Mouse (Mus musculus) heart, adult 8-10 months (tissue): ENCODE data around the gene Prmt9. TPM values are rescaled to one million over a fixed set of nuclear protein-coding genes. Genes with fewer than 3 reads are reported as not detected.

Experiments used
- DNase-seq: peaks from one replicate; pipeline ENCODE4 v3.0.0; 2022; ENCODE audit warnings: low spot score
- total RNA-seq, 4 experiments: library from RNA; stranded (reverse); gene quantifications; 2 replicates each; pipeline ENCODE4 v1.2.4; 2022

Prmt9 gene
- total RNA-seq, 4 experiments from 2014 or later, result 10.3 to 11.9 (median 11.1) TPM

- no peak for DNase-seq
Measured at GRCm38 (mm10) chr8:77534358-77534992, 14.7 kb upstream of the Prmt9 start.

GRCm38 (mm10) chr8:77535026-77535595 is 14.1 kb upstream of the Prmt9 start:
- no peak for DNase-seq

- DNase-seq, result no peak
Measured at GRCm38 (mm10) chr8:77536821-77537220, 12.4 kb upstream of the Prmt9 start.

- DNase-seq, result no peak
Measured at GRCm38 (mm10) chr8:77538256-77538655, 10.9 kb upstream of the Prmt9 start.

GRCm38 (mm10) chr8:77543152-77543777 is 5.9 kb upstream of the Prmt9 start:
- DNase-seq, result no peak

- DNase-seq, result no peak
Measured at GRCm38 (mm10) chr8:77544428-77544827, 4.8 kb upstream of the Prmt9 start.

GRCm38 (mm10) chr8:77545616-77546015 is 3.6 kb upstream of the Prmt9 start:
- no peak for DNase-seq

- DNase-seq, result peak; percentile 44
Measured at GRCm38 (mm10) chr8:77549881-77550580, 834 bp downstream of the Prmt9 start.

- no peak for DNase-seq
Measured at GRCm38 (mm10) chr8:77552491-77552890, 3.3 kb downstream of the Prmt9 start.

- DNase-seq, result no peak
Measured at GRCm38 (mm10) chr8:77561441-77561840, 12.2 kb downstream of the Prmt9 start.

GRCm38 (mm10) chr8:77574229-77574628 is 25.0 kb downstream of the Prmt9 start:
- DNase-seq, result no peak

- DNase-seq, result no peak
Measured at GRCm38 (mm10) chr8:77577674-77578073, 28.5 kb downstream of the Prmt9 start.

- DNase-seq, result no peak
Measured at GRCm38 (mm10) chr8:77584174-77584573, 35.0 kb downstream of the Prmt9 start.

- no peak for DNase-seq
Measured at GRCm38 (mm10) chr8:77609621-77610020, 60.4 kb downstream of the Prmt9 start.

- peak; percentile 99 for DNase-seq
Measured at GRCm38 (mm10) chr8:77610374-77610969, 61.3 kb downstream of the Prmt9 start, which contains the start of gene Tmem184c. Tmem184c (minus strand) TSS chr8:77610698.

- DNase-seq, result peak; percentile 40
Measured at GRCm38 (mm10) chr8:77617916-77618315, 68.7 kb downstream of the Prmt9 start.

GRCm38 (mm10) chr8:77623677-77624209 is 74.5 kb downstream of the Prmt9 start:
- no peak for DNase-seq

GRCm38 (mm10) chr8:77629858-77630537 is 80.8 kb downstream of the Prmt9 start:
- peak; percentile 67 for DNase-seq

- no peak for DNase-seq
Measured at GRCm38 (mm10) chr8:77630691-77631090, 81.5 kb downstream of the Prmt9 start.
